10 mouse cellular contexts compared by ENCODE assay signal in genomic region chr5:125534168-125534610, GRCm38 (mm10). TPM values are rescaled to one million over a fixed set of nuclear protein-coding genes. Genes with fewer than 3 reads are reported as not detected.
DNase-seq lines count a peak whose midpoint lies in the region; ATAC-seq and TF ChIP-seq lines count a peak whose summit lies in the region.
"Had no signal": no experiment of that assay in that cellular context is flagged by ENCODE, and none has a peak within 500 bp of the region (broad histone marks: within the 10 kb centered on the region; RNA-seq: fewer than 3 reads in every experiment).

No protein-coding gene starts in this region.

- H3K4me2 ChIP-seq in kidney, embryonic 16.5 days (replicated peaks; ENCODE audit: low read depth, low read length): peak overlapping the region; percentile 32
- H3K4me2 ChIP-seq in midbrain, embryonic 15.5 days: peak overlapping the region; percentile 91

- no peaks in the 10 kb centered on the region for H3K36me3 ChIP-seq in kidney, embryonic 16.5 days (ENCODE audit: insufficient read depth, low read length)
- no peaks in the 10 kb centered on the region for H3K36me3 ChIP-seq in hindbrain, embryonic 10.5 days
- H3K36me3 ChIP-seq in midbrain, embryonic 15.5 days (replicated peaks): no peaks in the 10 kb centered on the region
- H3K36me3 ChIP-seq: heart, embryonic 10.5 days had no signal

- TF ChIP-seq CTCF in cortical plate, adult 2 months (IDR thresholded peaks at IDR 0.05; ENCODE audit: extremely low read depth, insufficient read depth, low read length): no peak

- H3K9me3 ChIP-seq in kidney, embryonic 16.5 days (ENCODE audit: low read length): no peaks in the 10 kb centered on the region
- H3K9me3 ChIP-seq in hindbrain, embryonic 10.5 days: no peaks in the 10 kb centered on the region
- H3K9me3 ChIP-seq in midbrain, embryonic 15.5 days: no peaks in the 10 kb centered on the region
- H3K9me3 ChIP-seq: heart, embryonic 10.5 days had no signal

- no peak for DNase-seq in kidney, adult 9 months
- no peak for DNase-seq in hindbrain, embryonic 10.5 days (ENCODE audit: low spot score)
- no peak for DNase-seq in cerebellum, postnatal 10 days
- no peak for DNase-seq in urinary bladder, postnatal 4 days (ENCODE audit: low spot score in 2 of 2)
- DNase-seq in retina, postnatal 1 day: no peak

- H3K27me3 ChIP-seq in kidney, embryonic 16.5 days (ENCODE audit: insufficient read depth, low read length): peaks cover 62% of the 10 kb centered on the region
- H3K27me3 ChIP-seq in hindbrain, embryonic 10.5 days (ENCODE audit: insufficient read depth, poor library complexity, severe bottlenecking): peaks cover 87% of the 10 kb centered on the region
- H3K27me3 ChIP-seq in midbrain, embryonic 15.5 days (replicated peaks): peaks cover 34% of the 10 kb centered on the region

- TF ChIP-seq POLR2A in cortical plate, adult 2 months (IDR thresholded peaks at IDR 0.05; ENCODE audit: extremely low read depth, insufficient read depth, low read length): peak; percentile 39

- no peak overlapping the region for H3K4me3 ChIP-seq in kidney, embryonic 16.5 days (ENCODE audit: low read length)
- peak overlapping the region; percentile 77 for H3K4me3 ChIP-seq in cortical plate, adult 2 months (ENCODE audit: insufficient read depth, low read length)
- peak overlapping the region; percentile 67 for H3K4me3 ChIP-seq in hindbrain, embryonic 10.5 days
- H3K4me3 ChIP-seq in midbrain, embryonic 15.5 days: peak overlapping the region; percentile 69
- H3K4me3 ChIP-seq: heart, embryonic 10.5 days had no signal

- H3K27ac ChIP-seq in kidney, embryonic 16.5 days (ENCODE audit: low read length): no peak overlapping the region
- peak overlapping the region; percentile 98 for H3K27ac ChIP-seq in cortical plate, adult 2 months (ENCODE audit: insufficient read depth, low read length)
- no peak overlapping the region for H3K27ac ChIP-seq in hindbrain, embryonic 10.5 days
- peak overlapping the region; percentile 74 for H3K27ac ChIP-seq in midbrain, embryonic 15.5 days
- H3K27ac ChIP-seq: heart, embryonic 10.5 days; liver, embryonic 14.5 days had no signal

- H3K4me1 ChIP-seq in kidney, embryonic 16.5 days (ENCODE audit: insufficient read depth, low read length): peaks cover 26% of the 10 kb centered on the region
- H3K4me1 ChIP-seq in cortical plate, adult 2 months (ENCODE audit: control insufficient read depth, insufficient read depth, low read length): peaks cover 2% of the 10 kb centered on the region
- H3K4me1 ChIP-seq in hindbrain, embryonic 10.5 days (replicated peaks): peaks cover 49% of the 10 kb centered on the region
- H3K4me1 ChIP-seq in midbrain, embryonic 15.5 days: peaks cover 38% of the 10 kb centered on the region

- WGBS in kidney, embryonic 16.5 days: 10% methylated on average over 7 of the region's 7 CpGs
- 6% methylated on average over 7 of the region's 7 CpGs for WGBS in hindbrain, embryonic 10.5 days
- 5% methylated on average over 7 of the region's 7 CpGs for WGBS in midbrain, embryonic 15.5 days

- no peak overlapping the region for H3K9ac ChIP-seq in kidney, embryonic 16.5 days (replicated peaks; ENCODE audit: low read length)
- peak overlapping the region; percentile 32; the same call in 1 of the 2 replicates for H3K9ac ChIP-seq in midbrain, embryonic 15.5 days
- H3K9ac ChIP-seq: liver, embryonic 14.5 days had no signal

- no peak for ATAC-seq in kidney, embryonic 16.5 days (ENCODE audit: low FRiP score, low TSS enrichment)
- ATAC-seq in midbrain, embryonic 15.5 days (replicated peaks): no peak

RNA-seq across cellular contexts. Expression of gene Tmem132b, which starts 2.6 kb away (rescaled TPM):
- polyA plus RNA-seq in kidney, embryonic 16.5 days (2015; fragmentation: Nextera tagmentation; extraction: Ambion mirVana): 0.18 and 0.39 TPM in 2 replicates
- polyA plus RNA-seq in cortical plate, adult 2 months (2012; rRNA removed): 31.5 and 36.1 TPM in 2 replicates
- polyA plus RNA-seq in hindbrain, embryonic 10.5 days (2016; fragmentation: Nextera tagmentation; extraction: Ambion mirVana): 0.21 and 0.41 TPM in 2 replicates
- 6.8 and 8.1 TPM in 2 replicates for polyA plus RNA-seq in midbrain, embryonic 15.5 days (2015; fragmentation: Nextera tagmentation; extraction: Ambion mirVana)
- polyA plus RNA-seq: heart, embryonic 10.5 days; liver, embryonic 14.5 days had no signal

RNA-seq across cellular contexts. Expression of gene Aacs, which starts 58.6 kb away (rescaled TPM):
- polyA plus RNA-seq in kidney, embryonic 16.5 days (2015; fragmentation: Nextera tagmentation; extraction: Ambion mirVana): 39.8 and 41.1 TPM in 2 replicates
- 51.5 and 51.8 TPM in 2 replicates for polyA plus RNA-seq in cortical plate, adult 2 months (2012; rRNA removed)
- 63.4 and 73.4 TPM in 2 replicates for polyA plus RNA-seq in hindbrain, embryonic 10.5 days (2016; fragmentation: Nextera tagmentation; extraction: Ambion mirVana)
- polyA plus RNA-seq in midbrain, embryonic 15.5 days (2015; fragmentation: Nextera tagmentation; extraction: Ambion mirVana): 95.9 and 96.0 TPM in 2 replicates

Comparison
In these comparisons a context has a peak if more than half of its experiments do, and no peak if none do; other contexts are left out.
1. H3K27ac ChIP-seq: peak in cortical plate, adult 2 months (single experiment) and midbrain, embryonic 15.5 days (single experiment); none in kidney, embryonic 16.5 days (single experiment) and hindbrain, embryonic 10.5 days (single experiment).